ENCODE assay signal across 26 mouse cellular contexts in the genomic region with DNA sequence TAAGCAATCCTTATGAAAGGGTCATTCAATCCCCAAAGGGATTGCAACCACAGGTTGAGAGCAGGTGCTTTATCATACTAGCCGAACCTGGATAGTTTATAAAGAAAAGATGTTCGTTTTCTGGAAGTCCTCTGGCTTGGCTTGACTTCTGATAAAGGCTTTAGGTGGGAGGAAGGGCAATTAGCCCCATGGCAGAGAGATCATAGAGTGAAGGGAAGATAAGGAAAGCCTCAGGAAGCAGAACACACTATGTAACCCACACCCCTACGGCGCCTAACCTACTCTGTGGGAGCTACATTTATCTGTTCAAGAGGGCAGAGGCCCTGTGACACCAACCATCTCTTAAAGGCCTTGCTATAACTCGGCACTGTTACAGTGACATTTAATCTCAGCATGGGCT.
A peak's percentile ranks its signal among the peaks of the same experiment; 100 is the strongest.
DNase-seq lines count a peak whose midpoint lies in the region; ATAC-seq lines count a peak whose summit lies in the region.
"Had no signal": no experiment of that assay in that cellular context is flagged by ENCODE, and none has a peak within 500 bp of the region (broad histone marks: within the 10 kb centered on the region; RNA-seq: fewer than 3 reads in every experiment).

No protein-coding gene starts in this region.

- no peak overlapping the region for H3K27ac ChIP-seq in liver, embryonic 12.5 days
- no peak overlapping the region for H3K27ac ChIP-seq in liver, embryonic 13.5 days
- H3K27ac ChIP-seq in kidney, embryonic 14.5 days (ENCODE audit: low read depth, low read length) = no peak overlapping the region
- H3K27ac ChIP-seq in heart, embryonic 12.5 days (ENCODE audit: poor library complexity, severe bottlenecking) = no peak overlapping the region
- H3K27ac ChIP-seq: embryonic facial prominence, embryonic 10.5 days; embryonic facial prominence, embryonic 13.5 days; forebrain, embryonic 12.5 days; forebrain, embryonic 15.5 days; heart, adult 2 months; heart, embryonic 10.5 days; hindbrain, embryonic 12.5 days had no signal

- DNase-seq in liver = no peak
- DNase-seq in liver, embryonic 13.5 days = no peak
- DNase-seq: adrenal gland, adult 8-10 months; adrenal gland, postnatal 25 days; cerebellum, adult 2 months; cerebellum, adult 9-11 months; cerebellum, postnatal 25 days; embryo, embryonic 11 days; gastrocnemius, postnatal 10 days; gastrocnemius, postnatal 36 days; heart, adult 2 months had no signal

- H3K9ac ChIP-seq in liver, embryonic 12.5 days = no peak overlapping the region
- no peak overlapping the region for H3K9ac ChIP-seq in liver, embryonic 13.5 days
- H3K9ac ChIP-seq in kidney, embryonic 14.5 days (ENCODE audit: low read depth, low read length) = no peak overlapping the region
- no peak overlapping the region for H3K9ac ChIP-seq in heart, embryonic 12.5 days
- H3K9ac ChIP-seq: embryonic facial prominence, embryonic 13.5 days; forebrain, embryonic 12.5 days; forebrain, embryonic 15.5 days; hindbrain, embryonic 12.5 days; intestine, embryonic 15.5 days had no signal

- ATAC-seq in liver, embryonic 12.5 days = peak; percentile 46; the same call in 1 of the 2 replicates
- peak; percentile 64 for ATAC-seq in liver, embryonic 13.5 days (ENCODE audit: low read depth)
- peak; percentile 64 for ATAC-seq in megakaryocyte-erythroid progenitor cell, adult 5-6 weeks (replicated peaks; ENCODE audit: low FRiP score, low TSS enrichment, poor library complexity, severe bottlenecking)
- no peak for ATAC-seq in kidney, embryonic 14.5 days (ENCODE audit: low FRiP score, low TSS enrichment)
- ATAC-seq in heart, embryonic 12.5 days (ENCODE audit: insufficient number of reproducible peaks, low FRiP score) = no peak
- ATAC-seq: activated CD4-positive, CD25-positive, alpha-beta regulatory T cell, adult 4 months; CD4-positive, CD25-positive, alpha-beta regulatory T cell, adult 4 months; forebrain, embryonic 15.5 days; hindbrain, embryonic 16.5 days; intestine, embryonic 15.5 days had no signal

- no peaks in the 10 kb centered on the region for H3K27me3 ChIP-seq in liver, embryonic 12.5 days (replicated peaks)
- H3K27me3 ChIP-seq in liver, embryonic 13.5 days = no peaks in the 10 kb centered on the region
- H3K27me3 ChIP-seq in kidney, embryonic 14.5 days (ENCODE audit: control insufficient read depth, insufficient read depth, low read length) = no peaks in the 10 kb centered on the region
- peaks cover 3% of the 10 kb centered on the region; the same call in 1 of the 2 replicates for H3K27me3 ChIP-seq in heart, embryonic 12.5 days (replicated peaks)
- H3K27me3 ChIP-seq: embryonic facial prominence, embryonic 13.5 days; forebrain, embryonic 12.5 days; forebrain, embryonic 15.5 days; intestine, embryonic 15.5 days had no signal

- no peaks in the 10 kb centered on the region for H3K36me3 ChIP-seq in liver, embryonic 12.5 days
- H3K36me3 ChIP-seq in liver, embryonic 13.5 days = no peaks in the 10 kb centered on the region
- H3K36me3 ChIP-seq in kidney, embryonic 14.5 days (ENCODE audit: control insufficient read depth, insufficient read depth, low read length) = no peaks in the 10 kb centered on the region
- no peaks in the 10 kb centered on the region for H3K36me3 ChIP-seq in heart, embryonic 12.5 days
- H3K36me3 ChIP-seq: embryonic facial prominence, embryonic 10.5 days; embryonic facial prominence, embryonic 13.5 days; forebrain, embryonic 12.5 days; forebrain, embryonic 15.5 days; heart, embryonic 10.5 days; hindbrain, embryonic 12.5 days; intestine, embryonic 15.5 days had no signal

- H3K4me1 ChIP-seq in liver, embryonic 12.5 days = peaks cover 30% of the 10 kb centered on the region
- H3K4me1 ChIP-seq in liver, embryonic 13.5 days (replicated peaks) = peaks cover 27% of the 10 kb centered on the region
- peaks cover 4% of the 10 kb centered on the region for H3K4me1 ChIP-seq in kidney, embryonic 14.5 days (ENCODE audit: control insufficient read depth, insufficient read depth, low read length)
- H3K4me1 ChIP-seq in heart, embryonic 12.5 days (replicated peaks) = 0 out of 2 replicates have a peak, but pooled peaks cover 4% of the 10 kb centered on the region

- 14% methylated on average over 5 of the region's 5 CpGs for WGBS in liver, embryonic 12.5 days (ENCODE audit: insufficient replicate concordance)
- WGBS in liver, embryonic 13.5 days (ENCODE audit: insufficient replicate concordance) = 13% methylated on average over 5 of the region's 5 CpGs
- 60% methylated on average over 5 of the region's 5 CpGs for WGBS in kidney, embryonic 14.5 days
- WGBS in heart, embryonic 12.5 days = 36% methylated on average over 5 of the region's 5 CpGs

- no peak overlapping the region for H3K4me3 ChIP-seq in liver, embryonic 12.5 days
- no peak overlapping the region for H3K4me3 ChIP-seq in liver, embryonic 13.5 days (replicated peaks)
- no peak overlapping the region for H3K4me3 ChIP-seq in kidney, embryonic 14.5 days (ENCODE audit: low read length)
- no peak overlapping the region for H3K4me3 ChIP-seq in heart, embryonic 12.5 days
- H3K4me3 ChIP-seq: embryonic facial prominence, embryonic 10.5 days; embryonic facial prominence, embryonic 13.5 days; erythroblast, embryonic 14.5 days; forebrain, embryonic 12.5 days; forebrain, embryonic 15.5 days; heart, adult 2 months; heart, embryonic 10.5 days; hindbrain, embryonic 12.5 days; intestine, embryonic 15.5 days had no signal

- no peaks in the 10 kb centered on the region for H3K9me3 ChIP-seq in liver, embryonic 12.5 days (replicated peaks)
- H3K9me3 ChIP-seq in liver, embryonic 13.5 days (replicated peaks) = no peaks in the 10 kb centered on the region
- no peaks in the 10 kb centered on the region for H3K9me3 ChIP-seq in kidney, embryonic 14.5 days (ENCODE audit: control insufficient read depth, low read length)
- H3K9me3 ChIP-seq in heart, embryonic 12.5 days (replicated peaks) = no peaks in the 10 kb centered on the region
- H3K9me3 ChIP-seq: embryonic facial prominence, embryonic 10.5 days; embryonic facial prominence, embryonic 13.5 days; forebrain, embryonic 12.5 days; forebrain, embryonic 15.5 days; heart, embryonic 10.5 days; hindbrain, embryonic 12.5 days; intestine, embryonic 15.5 days had no signal

- no peak overlapping the region for H3K4me2 ChIP-seq in liver, embryonic 12.5 days
- no peak overlapping the region for H3K4me2 ChIP-seq in liver, embryonic 13.5 days
- H3K4me2 ChIP-seq in kidney, embryonic 14.5 days (replicated peaks; ENCODE audit: low read depth, low read length) = no peak overlapping the region
- no peak overlapping the region for H3K4me2 ChIP-seq in heart, embryonic 12.5 days
- H3K4me2 ChIP-seq: embryonic facial prominence, embryonic 13.5 days; forebrain, embryonic 12.5 days; forebrain, embryonic 15.5 days; hindbrain, embryonic 12.5 days; intestine, embryonic 15.5 days had no signal

Comparison
In these comparisons a context has a peak if more than half of its experiments do, and no peak if none do; other contexts are left out.
1. ATAC-seq: peak in liver, embryonic 12.5 days (single experiment), liver, embryonic 13.5 days (single experiment) and megakaryocyte-erythroid progenitor cell, adult 5-6 weeks (single experiment); none in kidney, embryonic 14.5 days (single experiment) and heart, embryonic 12.5 days (single experiment).